Mouse (Mus musculus): Measurements from ENCODE around the gene Sh2d2a.
"Not testable (repeated sequence)": the region's sequence is repeated elsewhere in the genome, so short reads cannot be mapped to it uniquely, and the experiment has no call there.

The Sh2d2a gene

DNA sequence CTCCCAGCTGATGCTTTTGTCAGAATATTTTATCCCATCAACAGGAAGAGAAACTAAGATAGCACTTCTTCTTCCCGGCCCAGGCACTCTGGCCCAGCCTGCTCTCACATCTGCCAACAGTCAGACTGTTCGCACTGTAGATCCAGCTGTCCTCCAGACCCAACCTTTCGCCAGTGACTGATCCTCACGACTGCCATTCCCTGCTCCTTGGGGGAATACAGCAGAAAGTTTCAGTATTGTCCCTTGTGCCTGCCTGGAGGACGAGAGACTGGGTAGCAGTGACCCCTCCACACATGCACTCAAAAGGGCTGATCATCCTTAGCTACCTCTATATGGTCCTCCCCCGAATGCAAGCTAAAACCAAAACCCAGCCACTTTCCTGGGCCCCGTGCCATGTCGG lies 9.4 kb downstream of the Sh2d2a start:
- DNase-seq (ENCODE audit: low spot score) = no peak

DNA sequence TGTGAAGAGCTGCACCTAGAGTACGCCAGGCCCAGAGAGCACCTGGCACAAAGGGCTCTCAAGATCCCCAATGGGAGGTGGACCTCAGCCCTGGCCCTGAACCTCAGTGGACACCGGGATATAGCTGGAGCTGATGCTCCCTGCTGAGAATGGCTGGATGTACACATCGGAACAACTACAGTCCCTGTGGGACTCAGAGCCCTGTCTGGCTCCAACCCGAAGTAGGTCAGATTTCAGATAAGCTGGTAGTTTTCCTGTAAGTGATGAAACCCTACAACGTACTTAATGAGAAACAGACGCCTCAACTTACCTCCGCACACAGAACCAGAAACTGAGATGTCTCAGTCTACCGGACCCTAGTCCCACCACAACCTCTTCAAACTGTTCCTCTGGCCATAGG lies 11.1 kb downstream of the Sh2d2a start:
- no peak for DNase-seq (ENCODE audit: low spot score)

DNA sequence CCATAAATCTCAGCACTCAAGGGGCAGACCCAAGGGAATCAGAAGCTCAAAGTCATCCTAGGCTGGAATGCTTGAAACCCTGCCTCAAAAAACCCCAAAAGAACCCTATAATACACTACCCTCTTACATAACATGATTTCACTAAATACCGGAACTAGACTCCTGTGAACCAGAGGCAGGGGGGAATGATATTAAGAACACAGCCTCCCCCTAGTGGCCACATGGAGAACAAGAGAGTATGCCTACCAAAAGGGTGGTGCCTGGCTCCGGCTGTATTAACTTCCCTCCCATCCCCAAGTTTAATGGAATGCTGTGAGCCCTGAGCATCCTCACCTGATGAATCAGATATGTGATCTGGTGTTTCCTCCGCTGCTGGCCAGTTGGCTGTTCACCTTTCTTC lies 13.3 kb downstream of the Sh2d2a start:
- peak; percentile 55 for DNase-seq (ENCODE audit: low spot score)

- not testable (repeated sequence) for DNase-seq (ENCODE audit: low spot score)
These were observed 17.6 kb downstream of the Sh2d2a start for GRCm38 (mm10) chr3:87864111-87864510.

- DNase-seq (ENCODE audit: low spot score) = no peak
These were observed 31.2 kb downstream of the Sh2d2a start for GRCm38 (mm10) chr3:87877730-87878129.

GRCm38 (mm10) chr3:87884291-87884690 lies 37.7 kb downstream of the Sh2d2a start:
- no peak for DNase-seq (ENCODE audit: low spot score)

- DNase-seq (ENCODE audit: low spot score) = no peak
These were observed 38.2 kb downstream of the Sh2d2a start for GRCm38 (mm10) chr3:87884708-87885251.

DNA sequence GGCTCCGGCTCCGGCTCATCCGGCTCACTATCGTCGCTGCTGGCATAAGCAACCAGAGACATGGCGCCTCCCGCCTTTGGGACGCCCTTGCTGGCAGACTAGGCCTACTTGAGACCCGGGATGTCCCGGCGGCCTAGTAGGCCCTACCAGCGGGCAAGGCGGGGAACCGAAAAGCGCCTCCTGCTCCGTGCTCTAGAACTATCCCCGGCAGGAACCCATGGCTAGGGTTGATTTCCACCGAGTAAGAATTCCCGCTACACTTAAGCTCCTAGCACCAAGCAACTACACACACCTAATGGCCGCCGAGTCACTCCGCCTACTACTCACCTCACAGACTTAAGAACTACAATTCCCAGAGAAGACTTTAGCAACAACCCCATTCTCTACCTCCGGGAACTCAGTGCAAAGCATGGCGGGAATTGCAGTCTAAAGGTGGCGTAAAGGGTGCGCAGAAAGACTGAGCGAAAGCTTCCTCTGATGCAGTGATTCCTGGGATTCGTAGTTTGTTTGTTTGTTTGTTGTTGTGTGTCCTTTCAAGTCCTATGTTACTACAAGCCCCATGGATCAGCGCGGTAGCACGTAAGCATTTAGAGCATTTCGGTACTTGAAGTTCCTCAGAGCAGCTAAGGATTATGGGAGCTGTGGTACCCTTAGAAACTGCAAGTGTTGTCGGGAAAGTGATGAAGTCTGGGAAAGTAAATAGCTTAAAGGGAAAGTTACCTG lies 38.9 kb downstream of the Sh2d2a start, which contains the start of gene Prcc:
Gene Prcc, minus strand, starts transcription at position 328 of the 723 bp plus-strand sequence.
- DNase-seq (ENCODE audit: low spot score) = peak; percentile 96

- DNase-seq (ENCODE audit: low spot score) = no peak
These were observed 39.4 kb downstream of the Sh2d2a start for GRCm38 (mm10) chr3:87886004-87886365.

DNA sequence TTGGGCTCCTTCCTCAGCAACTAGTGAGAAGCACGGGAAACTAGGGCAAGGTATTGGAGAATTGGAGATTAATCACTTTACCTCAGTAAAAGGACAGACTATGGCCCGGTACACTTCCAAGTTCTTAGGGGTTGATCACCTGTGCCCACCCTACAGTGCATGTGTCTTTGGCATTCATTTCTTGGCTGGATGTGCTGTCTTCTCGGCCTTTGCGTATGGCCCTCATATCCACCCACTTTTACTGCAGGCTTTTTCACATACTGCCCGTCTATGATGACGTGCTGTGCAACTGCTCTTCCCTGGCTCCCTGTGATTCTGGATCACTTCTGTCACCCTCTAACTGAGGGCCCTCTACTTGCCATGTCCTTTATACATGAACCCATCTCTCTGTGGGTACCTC lies 39.9 kb downstream of the Sh2d2a start:
- no peak for DNase-seq (ENCODE audit: low spot score)

DNA sequence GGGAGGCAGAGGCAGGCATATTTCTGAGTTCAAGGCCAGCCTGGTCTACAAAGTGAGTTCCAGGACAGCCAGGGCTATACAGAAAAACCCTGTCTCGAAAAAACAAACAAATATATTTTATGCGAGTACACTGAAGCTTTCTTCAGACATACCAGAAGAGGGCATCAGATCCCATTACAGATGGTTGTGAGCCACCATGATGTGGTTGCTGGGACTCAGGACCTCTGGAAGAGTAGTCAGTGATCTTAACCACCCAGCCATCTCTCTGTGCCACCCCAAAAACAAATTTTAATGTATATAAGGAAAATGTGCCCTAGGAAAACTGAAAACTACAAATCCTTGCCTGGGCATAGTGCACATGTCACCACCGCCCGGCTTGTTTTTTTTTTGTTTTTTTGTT lies 40.8 kb downstream of the Sh2d2a start:
- not testable (repeated sequence) for DNase-seq (ENCODE audit: low spot score)

- no peak for DNase-seq (ENCODE audit: low spot score)
These were observed 44.9 kb downstream of the Sh2d2a start for GRCm38 (mm10) chr3:87891481-87891880.

GRCm38 (mm10) chr3:87893367-87893905 lies 46.9 kb downstream of the Sh2d2a start:
- DNase-seq (ENCODE audit: low spot score) = no peak

GRCm38 (mm10) chr3:87899266-87899665 lies 52.7 kb downstream of the Sh2d2a start:
- no peak for DNase-seq (ENCODE audit: low spot score)

GRCm38 (mm10) chr3:87899776-87900175 lies 53.2 kb downstream of the Sh2d2a start:
- no peak for DNase-seq (ENCODE audit: low spot score)

DNA sequence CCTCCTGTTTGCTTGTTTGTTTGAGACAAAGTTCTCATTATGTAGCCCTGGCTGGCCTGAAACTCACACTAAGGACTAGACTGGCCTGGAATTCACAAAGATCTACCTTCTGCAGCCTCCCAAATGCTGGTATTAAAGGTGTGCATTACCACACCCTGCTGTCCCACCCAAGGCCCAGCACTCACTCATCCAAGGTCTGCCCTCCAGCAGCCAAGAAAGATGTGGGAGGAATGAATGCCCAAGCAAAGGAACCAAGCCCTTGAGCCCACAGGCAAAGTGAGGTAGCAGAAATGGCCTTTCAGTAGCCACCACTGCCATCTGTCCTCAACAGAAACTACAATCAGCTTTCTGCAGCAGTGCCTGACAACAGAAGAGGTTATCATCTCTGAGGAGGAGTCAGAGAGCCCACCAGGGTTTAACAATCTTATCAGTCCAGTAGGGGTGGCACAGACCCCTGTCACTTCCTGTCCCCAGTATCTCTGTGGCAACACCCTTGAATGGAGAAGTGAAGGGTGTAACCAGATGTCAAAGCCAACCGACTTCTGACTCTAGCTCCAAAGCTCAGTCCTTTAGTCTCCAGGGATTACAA lies 54.6 kb downstream of the Sh2d2a start:
- DNase-seq (ENCODE audit: low spot score) = peak; percentile 86

DNA sequence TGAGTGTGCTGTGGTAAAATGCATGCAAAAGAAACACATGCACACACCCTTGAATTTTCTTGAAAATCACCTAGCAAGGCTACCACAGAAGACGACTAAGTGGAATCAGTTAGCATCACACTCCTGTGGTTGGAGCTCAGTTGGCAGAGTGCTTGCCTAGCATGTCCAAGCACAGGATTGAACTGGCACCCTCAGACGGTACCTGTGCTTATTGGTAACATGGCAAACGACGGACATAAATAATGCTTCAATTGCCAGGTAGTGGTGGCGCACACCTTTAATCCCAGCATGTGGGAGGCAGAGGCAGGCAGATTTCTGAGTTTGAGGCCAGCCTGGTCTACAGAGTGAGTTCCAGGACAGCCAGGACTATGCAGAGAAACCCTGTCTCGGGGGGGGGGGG lies 55.4 kb downstream of the Sh2d2a start:
- not testable (repeated sequence) for DNase-seq (ENCODE audit: low spot score)

GRCm38 (mm10) chr3:87903821-87904220 lies 57.3 kb downstream of the Sh2d2a start:
- no peak for DNase-seq (ENCODE audit: low spot score)
